Mouse (Mus musculus): Measurements from ENCODE around the gene Wars2.

Gene Wars2

DNA sequence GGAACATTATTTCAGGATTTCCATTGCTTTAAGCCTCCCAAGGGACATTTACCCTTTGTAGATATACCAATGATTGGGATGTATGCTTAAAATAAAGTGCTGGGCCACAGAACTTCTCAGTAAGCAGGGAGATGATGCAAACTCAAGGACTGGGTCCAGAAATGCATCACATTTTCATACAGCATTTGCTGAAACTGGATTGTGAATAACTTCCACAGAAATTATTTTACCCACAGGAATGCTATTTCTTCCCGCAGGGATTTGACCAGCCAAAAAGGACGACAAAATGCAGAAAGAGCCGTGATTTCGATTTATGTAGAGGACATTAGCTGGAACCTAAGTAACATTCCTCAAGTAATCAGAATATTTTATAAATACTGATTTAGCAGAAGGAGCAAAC lies 7.0 kb upstream of the Wars2 start:
- Histone ChIP-seq H3K9me3 (ENCODE audit: low read length) (no peaks in the 10 kb centered on the region), H3K27me3 (ENCODE audit: insufficient read depth, low read length) (no peaks in the 10 kb centered on the region), H3K4me3 (replicated peaks; ENCODE audit: low read length) (no peak overlapping the region), H3K4me1 (replicated peaks; ENCODE audit: low read depth, low read length) (no peaks in the 10 kb centered on the region), H3K36me3 (ENCODE audit: insufficient read depth, low read length) (no peaks in the 10 kb centered on the region)
- no peak for TF ChIP-seq NANOG (IDR thresholded peaks at IDR 0.05; ENCODE audit: borderline replicate concordance, low read length)

DNA sequence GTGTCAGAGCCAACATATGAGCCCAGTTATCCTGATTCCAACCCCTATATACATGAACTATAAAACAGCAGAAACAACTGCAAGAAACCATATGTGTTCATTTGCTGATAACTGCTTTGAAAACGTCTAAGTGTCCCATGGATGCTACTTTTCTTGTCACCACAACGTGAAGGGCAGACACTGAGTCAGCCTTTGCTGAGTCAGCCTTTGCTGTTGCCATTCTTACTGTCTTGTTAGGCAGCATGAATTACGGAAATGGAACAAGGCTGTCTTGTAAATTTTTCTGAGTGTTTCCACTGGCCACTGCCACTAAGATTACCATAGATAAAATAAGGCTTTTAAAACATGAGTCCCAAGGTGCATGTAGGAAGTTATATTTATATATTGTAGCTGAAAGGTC lies 7.0 kb downstream of the Wars2 start:
- Histone ChIP-seq H3K9me3 (ENCODE audit: low read length) (no peaks in the 10 kb centered on the region), H3K4me1 (replicated peaks; ENCODE audit: low read depth, low read length) (no peaks in the 10 kb centered on the region), H3K4me3 (replicated peaks; ENCODE audit: low read length) (no peak overlapping the region), H3K36me3 (ENCODE audit: insufficient read depth, low read length) (no peaks in the 10 kb centered on the region), H3K27me3 (ENCODE audit: insufficient read depth, low read length) (no peaks in the 10 kb centered on the region)
- TF ChIP-seq POU5F1 (IDR thresholded peaks at IDR 0.05; ENCODE audit: borderline replicate concordance, low read length): no peak
- TF ChIP-seq CTCF (conservative IDR thresholded peaks at IDR 0.05; ENCODE audit: low read length): no peak
- TF ChIP-seq NANOG (IDR thresholded peaks at IDR 0.05; ENCODE audit: borderline replicate concordance, low read length): no peak

DNA sequence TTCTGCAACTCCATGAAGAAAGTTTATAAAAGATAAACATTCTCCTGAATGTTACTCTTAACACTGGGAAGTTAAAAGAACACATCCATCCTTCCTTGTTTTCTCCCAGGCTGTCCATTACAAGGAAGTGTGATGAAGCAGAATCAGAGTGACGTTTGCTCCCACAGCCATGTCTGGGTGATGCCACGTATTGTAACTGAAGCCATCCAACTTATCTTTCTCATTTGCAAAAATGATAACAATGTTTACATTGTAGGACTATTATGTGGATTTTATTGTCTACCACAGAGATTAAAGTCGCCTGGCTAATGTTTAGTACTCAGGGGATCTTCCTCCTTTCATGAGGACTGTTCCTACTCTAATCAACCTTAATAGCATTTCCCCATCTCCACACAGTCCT lies 8.2 kb downstream of the Wars2 start:
- TF ChIP-seq CTCF (conservative IDR thresholded peaks at IDR 0.05; ENCODE audit: low read length): no peak
- TF ChIP-seq POU5F1 (IDR thresholded peaks at IDR 0.05; ENCODE audit: borderline replicate concordance, low read length): no peak
- no peak for TF ChIP-seq NANOG (IDR thresholded peaks at IDR 0.05; ENCODE audit: borderline replicate concordance, low read length)
- H3K4me3 ChIP-seq (replicated peaks; ENCODE audit: low read length): no peak overlapping the region
- H3K4me1 ChIP-seq (replicated peaks; ENCODE audit: low read depth, low read length): no peaks in the 10 kb centered on the region
- H3K27me3 ChIP-seq (ENCODE audit: insufficient read depth, low read length): no peaks in the 10 kb centered on the region
- H3K36me3 ChIP-seq (ENCODE audit: insufficient read depth, low read length): no peaks in the 10 kb centered on the region
- H3K9me3 ChIP-seq (ENCODE audit: low read length): no peaks in the 10 kb centered on the region

DNA sequence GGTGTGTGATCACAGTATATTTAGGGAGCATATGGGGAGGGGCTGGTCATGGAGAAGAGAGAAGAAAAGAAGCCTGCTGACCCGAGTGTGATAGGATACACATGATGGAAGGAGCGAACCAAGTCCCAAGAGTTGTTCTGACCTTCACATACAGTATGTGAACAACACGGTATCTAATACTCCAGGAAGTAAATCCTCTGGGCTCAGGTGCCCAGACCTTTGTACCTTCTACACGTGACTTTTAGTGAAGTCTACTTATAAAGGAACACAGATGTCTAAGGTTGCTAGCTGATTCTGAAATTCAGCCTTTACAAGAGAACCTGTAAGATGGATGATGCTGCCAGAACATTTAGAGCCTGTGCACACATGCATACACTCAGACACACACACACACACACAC lies 15.4 kb downstream of the Wars2 start:
- TF ChIP-seq POU5F1 (IDR thresholded peaks at IDR 0.05; ENCODE audit: borderline replicate concordance, low read length) (no peak), CTCF (conservative IDR thresholded peaks at IDR 0.05; ENCODE audit: low read length) (no peak), NANOG (IDR thresholded peaks at IDR 0.05; ENCODE audit: borderline replicate concordance, low read length) (no peak)
- H3K4me3 ChIP-seq (replicated peaks; ENCODE audit: low read length): no peak overlapping the region

DNA sequence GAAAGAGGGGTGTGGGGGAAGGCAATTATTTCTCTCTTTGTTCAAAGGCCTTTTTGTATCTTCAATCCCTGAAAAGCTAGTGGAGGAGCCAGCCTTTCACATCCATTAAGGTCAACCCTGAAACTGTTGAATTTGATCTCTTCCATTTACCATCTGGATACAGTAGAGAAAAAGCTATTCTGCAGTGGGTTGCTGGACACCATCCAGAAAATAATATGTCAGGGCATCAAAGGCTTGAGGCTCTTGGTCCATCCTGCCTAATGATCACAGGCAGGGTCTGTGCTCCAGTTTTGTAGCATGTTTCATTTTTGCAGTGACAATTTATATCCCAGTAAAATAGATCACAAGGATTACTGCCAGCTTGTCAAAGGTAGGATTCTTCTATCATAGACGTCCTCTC lies 16.1 kb downstream of the Wars2 start:
- TF ChIP-seq NANOG (IDR thresholded peaks at IDR 0.05; ENCODE audit: borderline replicate concordance, low read length) (no peak), POU5F1 (IDR thresholded peaks at IDR 0.05; ENCODE audit: borderline replicate concordance, low read length) (no peak), CTCF (conservative IDR thresholded peaks at IDR 0.05; ENCODE audit: low read length) (no peak)
- Histone ChIP-seq H3K27me3 (ENCODE audit: insufficient read depth, low read length) (no peaks in the 10 kb centered on the region), H3K4me3 (replicated peaks; ENCODE audit: low read length) (no peak overlapping the region), H3K4me1 (replicated peaks; ENCODE audit: low read depth, low read length) (no peaks in the 10 kb centered on the region), H3K9me3 (ENCODE audit: low read length) (no peaks in the 10 kb centered on the region), H3K36me3 (ENCODE audit: insufficient read depth, low read length) (no peaks in the 10 kb centered on the region)

More for the DNA sequence above, 15.4 kb downstream of the Wars2 start:
- Histone ChIP-seq H3K9me3 (ENCODE audit: low read length) (no peaks in the 10 kb centered on the region), H3K27me3 (ENCODE audit: insufficient read depth, low read length) (no peaks in the 10 kb centered on the region), H3K4me1 (replicated peaks; ENCODE audit: low read depth, low read length) (no peaks in the 10 kb centered on the region), H3K36me3 (ENCODE audit: insufficient read depth, low read length) (no peaks in the 10 kb centered on the region)

DNA sequence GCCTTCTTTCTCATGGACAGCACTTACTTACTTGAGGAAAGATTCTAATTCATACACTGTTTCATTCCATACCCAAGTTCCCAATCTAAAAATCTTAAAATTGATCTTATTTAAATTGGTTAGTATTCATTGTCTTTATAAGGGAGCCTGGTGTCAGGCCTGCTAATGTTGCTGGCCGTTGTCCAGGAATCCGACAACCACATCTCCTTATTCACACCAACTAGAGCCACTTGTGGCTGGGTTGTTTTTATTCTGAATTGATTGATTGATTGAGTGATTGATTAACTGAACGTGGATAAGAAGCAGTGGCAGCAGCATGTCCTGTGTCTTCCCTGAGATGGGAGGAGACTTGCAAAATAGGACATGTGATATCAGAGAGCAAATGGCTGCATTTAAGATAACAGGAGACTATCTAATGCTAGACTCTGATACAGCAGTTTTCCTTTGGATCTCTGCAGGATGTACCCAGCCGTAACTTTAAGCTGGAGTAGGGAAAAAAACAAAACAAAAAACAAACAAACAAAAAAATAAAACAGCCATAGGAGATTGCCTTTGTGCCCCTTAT lies 16.7 kb downstream of the Wars2 start:
- no peaks in the 10 kb centered on the region for H3K27me3 ChIP-seq (ENCODE audit: insufficient read depth, low read length)
- H3K4me1 ChIP-seq (replicated peaks; ENCODE audit: low read depth, low read length): no peaks in the 10 kb centered on the region
- TF ChIP-seq CTCF (conservative IDR thresholded peaks at IDR 0.05; ENCODE audit: low read length): no peak
- no peak for TF ChIP-seq NANOG (IDR thresholded peaks at IDR 0.05; ENCODE audit: borderline replicate concordance, low read length)
- no peak for TF ChIP-seq POU5F1 (IDR thresholded peaks at IDR 0.05; ENCODE audit: borderline replicate concordance, low read length)
- no peaks in the 10 kb centered on the region for H3K9me3 ChIP-seq (ENCODE audit: low read length)
- no peak overlapping the region for H3K4me3 ChIP-seq (replicated peaks; ENCODE audit: low read length)
- H3K36me3 ChIP-seq (ENCODE audit: insufficient read depth, low read length): no peaks in the 10 kb centered on the region

DNA sequence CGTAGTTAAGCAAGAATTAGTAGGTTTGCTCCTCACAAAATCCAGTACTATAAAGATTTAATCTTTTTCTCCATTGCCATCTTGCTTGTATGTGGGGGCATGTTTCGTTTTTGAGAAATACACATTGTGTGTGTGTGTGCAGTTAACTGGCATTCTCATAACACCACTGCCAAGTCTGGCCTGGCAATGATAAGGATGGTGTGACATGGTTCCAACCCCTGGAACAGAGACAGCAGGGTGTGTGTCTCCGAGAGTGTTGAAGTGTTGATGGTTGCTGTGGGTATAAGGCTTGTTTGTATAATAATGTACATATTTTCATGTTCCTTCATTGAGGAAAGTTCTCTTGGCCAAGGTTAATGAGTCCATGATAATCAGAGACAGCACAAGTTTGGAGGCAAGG lies 19.1 kb downstream of the Wars2 start:
- no peaks in the 10 kb centered on the region for H3K9me3 ChIP-seq (ENCODE audit: low read length)
- no peaks in the 10 kb centered on the region for H3K36me3 ChIP-seq (ENCODE audit: insufficient read depth, low read length)
- H3K27me3 ChIP-seq (ENCODE audit: insufficient read depth, low read length): no peaks in the 10 kb centered on the region
- no peak for TF ChIP-seq POU5F1 (IDR thresholded peaks at IDR 0.05; ENCODE audit: borderline replicate concordance, low read length)
- no peak for TF ChIP-seq NANOG (IDR thresholded peaks at IDR 0.05; ENCODE audit: borderline replicate concordance, low read length)
- no peak for TF ChIP-seq CTCF (conservative IDR thresholded peaks at IDR 0.05; ENCODE audit: low read length)
- no peaks in the 10 kb centered on the region; the same call in 1 of the 2 replicates for H3K4me1 ChIP-seq (replicated peaks; ENCODE audit: low read depth, low read length)
- H3K4me3 ChIP-seq (replicated peaks; ENCODE audit: low read length): no peak overlapping the region

DNA sequence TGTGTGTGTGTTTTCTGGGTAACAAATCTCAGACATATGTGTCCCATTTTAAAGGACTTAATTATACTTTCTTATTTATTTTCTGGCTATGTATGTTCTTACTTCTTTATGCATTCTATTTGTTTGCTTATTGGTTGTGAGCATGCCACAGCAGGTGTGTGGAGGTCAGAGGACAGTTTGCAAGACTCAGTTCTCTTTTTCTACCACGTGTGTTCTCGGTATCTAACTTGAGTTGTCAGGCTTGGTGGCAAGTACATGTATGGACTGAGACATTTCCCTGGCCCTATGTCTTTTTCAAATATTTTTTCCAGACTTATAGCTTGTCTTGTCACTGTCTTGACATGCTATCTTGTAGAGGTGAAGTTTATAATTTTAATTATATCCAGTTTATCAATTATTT lies 21.3 kb downstream of the Wars2 start:
- no peak for TF ChIP-seq CTCF (conservative IDR thresholded peaks at IDR 0.05; ENCODE audit: low read length)
- Histone ChIP-seq H3K4me1 (replicated peaks; ENCODE audit: low read depth, low read length) (no peaks in the 10 kb centered on the region; the same call in 1 of the 2 replicates), H3K36me3 (ENCODE audit: insufficient read depth, low read length) (no peaks in the 10 kb centered on the region), H3K27me3 (ENCODE audit: insufficient read depth, low read length) (no peaks in the 10 kb centered on the region), H3K4me3 (replicated peaks; ENCODE audit: low read length) (no peak overlapping the region), H3K9me3 (ENCODE audit: low read length) (no peaks in the 10 kb centered on the region)

DNA sequence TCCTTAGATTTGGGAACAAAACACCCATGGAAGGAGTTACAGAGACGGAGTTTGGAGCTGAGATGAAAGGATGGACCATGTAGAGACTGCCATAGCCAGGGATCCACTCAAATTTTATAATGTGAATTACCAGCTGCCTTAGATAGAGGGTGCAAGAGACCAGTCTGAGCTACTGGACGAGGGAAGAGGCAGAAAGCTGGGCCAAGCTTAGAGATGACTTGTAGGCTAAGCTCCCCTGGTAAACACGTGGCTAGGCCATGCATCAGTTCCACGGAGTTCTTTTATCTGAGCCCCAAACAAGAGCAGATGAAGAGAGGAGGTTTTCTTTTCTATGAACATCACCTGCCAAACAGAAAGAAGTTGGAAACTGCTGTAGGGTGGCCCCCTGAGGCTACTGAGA lies 26.9 kb downstream of the Wars2 start:
- TF ChIP-seq POU5F1 (IDR thresholded peaks at IDR 0.05; ENCODE audit: borderline replicate concordance, low read length) (no peak), CTCF (conservative IDR thresholded peaks at IDR 0.05; ENCODE audit: low read length) (no peak), NANOG (IDR thresholded peaks at IDR 0.05; ENCODE audit: borderline replicate concordance, low read length) (no peak)
- Histone ChIP-seq H3K4me1 (replicated peaks; ENCODE audit: low read depth, low read length) (no peaks in the 10 kb centered on the region; the same call in 1 of the 2 replicates), H3K9me3 (ENCODE audit: low read length) (no peaks in the 10 kb centered on the region), H3K4me3 (replicated peaks; ENCODE audit: low read length) (no peak overlapping the region), H3K27me3 (ENCODE audit: insufficient read depth, low read length) (no peaks in the 10 kb centered on the region), H3K36me3 (ENCODE audit: insufficient read depth, low read length) (no peaks in the 10 kb centered on the region)

Measured in E14TG2a.4 (cell line).